Mouse (Mus musculus) thymus, postnatal 25 days (tissue): Measurements from ENCODE around the gene Scaf4.
A peak's percentile ranks its signal among the peaks of the same experiment; 100 is the strongest.

Experiments used
- DNase-seq: peaks from one replicate; pipeline ENCODE4 v3.0.0; 2022

Scaf4 gene

GRCm38 (mm10) chr16:90283905-90284891 is at the start of gene Scaf4:
Gene Scaf4 (minus strand): TSS chr16:90284503.
- DNase-seq = peak; percentile 97

DNA sequence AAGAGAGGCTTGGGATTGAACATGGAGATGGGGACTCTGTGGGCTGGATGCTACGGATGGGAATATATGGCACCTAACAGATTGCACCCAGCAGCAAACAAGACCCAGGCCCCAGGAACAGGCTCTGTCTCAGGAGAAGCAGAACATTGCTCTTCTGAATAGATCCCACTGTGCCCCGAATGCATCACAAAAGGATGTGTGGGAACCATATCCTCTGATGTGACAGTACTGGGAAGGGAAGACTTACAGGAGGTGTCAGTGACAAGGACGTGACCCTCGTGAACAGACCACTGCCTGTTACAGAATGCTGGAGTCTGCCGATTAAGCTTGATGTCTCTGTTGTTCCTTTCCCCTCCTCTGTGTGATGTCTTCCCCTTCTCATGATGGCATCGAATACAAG is 48.2 kb upstream of the Scaf4 start:
- DNase-seq = no peak

- DNase-seq = no peak
Observed at GRCm38 (mm10) chr16:90330979-90331378, 46.7 kb upstream of the Scaf4 start.

- no peak for DNase-seq
Observed at GRCm38 (mm10) chr16:90329511-90329910, 45.2 kb upstream of the Scaf4 start.

DNA sequence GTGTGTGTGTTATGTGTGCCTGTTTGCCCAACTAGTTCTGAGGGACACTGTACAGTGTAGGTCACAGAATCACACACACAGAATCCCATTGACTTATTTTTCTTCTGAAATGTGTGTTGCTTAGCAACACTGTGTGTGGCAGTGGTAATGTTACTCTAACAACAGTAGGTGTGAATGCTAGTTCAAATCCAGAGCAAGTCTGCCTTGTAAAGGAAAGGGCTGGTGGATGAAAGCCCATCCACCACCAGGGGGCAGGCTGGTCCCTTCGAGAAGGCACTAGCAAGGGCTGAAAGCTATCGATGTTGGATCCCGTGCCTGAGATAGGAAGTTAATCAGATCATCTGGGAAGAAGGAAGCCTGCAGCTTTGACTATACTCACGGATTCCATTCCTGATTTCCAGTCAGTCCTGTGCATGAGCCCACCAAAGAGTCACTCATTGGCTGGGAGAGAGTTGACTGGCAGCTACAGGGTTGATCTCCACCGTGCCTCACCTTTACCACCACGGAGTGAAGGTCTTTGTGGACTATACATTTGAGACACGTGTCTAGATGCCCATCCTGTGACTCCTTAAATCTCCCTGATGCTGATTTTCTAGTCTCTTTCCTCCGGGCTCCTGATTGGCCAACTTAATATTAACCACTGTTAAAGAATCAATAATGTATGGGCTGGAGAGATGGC is 38.7 kb upstream of the Scaf4 start:
- DNase-seq = peak; percentile 75

GRCm38 (mm10) chr16:90319321-90319720 is 35.0 kb upstream of the Scaf4 start:
- DNase-seq = no peak

- DNase-seq = no peak
Observed at GRCm38 (mm10) chr16:90318372-90318926, 34.1 kb upstream of the Scaf4 start.

- DNase-seq = no peak
Observed at GRCm38 (mm10) chr16:90317777-90318176, 33.5 kb upstream of the Scaf4 start.

DNA sequence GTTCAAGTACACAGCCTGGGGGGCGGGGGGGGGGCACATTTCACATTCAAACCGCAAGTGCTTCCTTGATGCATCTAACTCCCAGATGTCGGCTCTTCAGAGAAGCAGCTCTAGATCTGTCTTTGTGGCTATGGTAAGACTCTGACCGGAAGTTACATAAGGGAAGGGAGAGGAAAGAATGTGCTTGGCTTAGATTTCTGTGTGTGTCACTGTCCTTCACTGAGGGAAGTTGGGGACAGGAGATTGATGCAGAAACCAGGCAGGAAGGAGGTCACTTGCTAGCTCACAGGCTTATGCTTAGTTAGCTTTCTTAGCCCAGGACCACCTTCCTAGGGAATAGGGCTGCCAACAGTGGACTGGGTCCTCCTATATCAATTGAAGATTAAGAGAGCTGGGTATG is 31.6 kb upstream of the Scaf4 start:
- no peak for DNase-seq

GRCm38 (mm10) chr16:90312449-90313082 is 28.3 kb upstream of the Scaf4 start:
- no peak for DNase-seq

DNA sequence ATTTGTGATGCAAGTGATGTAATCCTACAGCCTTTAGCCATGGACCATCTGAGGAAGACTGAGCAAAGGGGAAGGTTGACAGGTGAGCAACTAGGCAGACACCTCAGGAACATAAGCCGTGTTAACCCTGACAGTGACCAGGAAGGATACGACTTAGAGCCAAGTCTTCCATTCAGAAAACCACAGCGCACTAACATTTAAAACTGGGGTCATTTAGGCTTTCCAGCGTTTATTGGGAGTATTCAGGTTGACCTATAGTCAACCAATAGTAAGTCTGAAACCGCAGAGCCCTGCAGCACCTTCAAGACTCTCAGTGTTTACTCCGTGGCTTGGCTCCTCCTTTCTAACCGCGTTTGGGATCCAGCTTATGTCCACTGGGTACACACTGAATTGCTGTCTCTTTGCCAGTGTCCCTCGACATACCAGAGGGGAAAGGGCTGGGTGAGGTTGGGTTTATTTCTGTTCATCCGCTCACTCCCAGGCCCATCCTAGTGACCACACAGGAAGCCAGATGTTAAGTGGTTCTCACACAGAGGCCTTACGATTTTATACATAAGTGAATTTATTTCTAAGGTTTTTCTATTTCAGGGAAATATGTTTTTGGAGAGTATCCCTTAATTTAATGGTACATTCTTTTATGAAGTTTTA is 26.3 kb upstream of the Scaf4 start:
- DNase-seq = no peak

- no peak for DNase-seq
Observed at GRCm38 (mm10) chr16:90309784-90310183, 25.5 kb upstream of the Scaf4 start.

DNA sequence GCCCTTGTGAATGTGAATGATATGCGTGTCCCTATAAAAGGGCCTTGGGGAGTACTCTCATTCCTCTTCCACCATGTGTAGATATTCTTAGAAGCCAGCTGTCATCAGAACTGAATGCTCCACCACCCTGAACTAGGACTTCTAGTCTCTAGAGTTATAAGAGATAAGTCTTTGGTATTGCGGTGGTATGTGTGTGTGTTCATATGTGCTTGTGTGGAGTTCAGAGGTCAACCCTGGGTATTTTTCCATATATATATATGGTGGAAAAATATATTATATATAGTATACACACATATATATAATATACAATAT is 19.6 kb upstream of the Scaf4 start:
- DNase-seq = no peak

GRCm38 (mm10) chr16:90303286-90303987 is 19.1 kb upstream of the Scaf4 start:
- DNase-seq = no peak

GRCm38 (mm10) chr16:90301706-90302105 is 17.4 kb upstream of the Scaf4 start:
- no peak for DNase-seq

DNA sequence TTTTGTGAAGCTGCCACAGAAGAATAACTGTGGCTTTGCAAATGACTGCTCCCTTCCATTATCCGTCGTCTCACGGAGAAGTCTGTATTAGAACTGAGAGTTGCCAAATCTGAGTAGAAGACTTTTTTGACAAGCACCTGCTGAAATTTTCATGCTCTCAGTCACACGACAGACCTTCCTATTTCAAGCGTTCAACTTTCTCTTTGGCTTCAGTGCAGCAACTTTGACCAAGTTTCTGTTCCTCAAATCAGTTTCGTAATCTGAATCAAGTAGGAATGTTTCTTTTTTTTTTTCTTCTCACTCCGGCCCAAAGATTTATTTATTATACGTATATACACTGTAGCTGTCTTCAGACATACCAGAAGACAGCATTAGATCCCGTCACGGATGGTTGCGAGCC is 16.6 kb upstream of the Scaf4 start:
- no peak for DNase-seq

DNA sequence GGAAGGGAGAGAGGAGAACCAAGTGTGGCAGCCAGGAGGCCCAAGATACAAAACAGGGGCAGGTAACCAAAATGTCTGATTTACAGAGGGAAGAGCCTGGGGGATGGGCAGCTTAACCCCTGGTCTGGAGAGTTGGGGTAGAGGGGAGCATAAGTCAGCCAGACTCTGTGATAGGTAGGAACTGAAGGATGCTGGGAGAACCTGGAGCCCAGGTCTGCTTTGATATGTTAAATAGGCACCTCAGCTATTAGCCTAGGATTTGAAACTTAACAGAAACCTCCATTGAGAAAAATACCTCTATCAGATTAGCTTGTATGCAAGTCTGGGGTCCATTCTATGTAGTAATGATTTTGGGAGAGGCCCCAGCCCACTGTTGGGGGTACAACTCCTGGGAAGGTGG is 15.3 kb upstream of the Scaf4 start:
- DNase-seq = no peak

DNA sequence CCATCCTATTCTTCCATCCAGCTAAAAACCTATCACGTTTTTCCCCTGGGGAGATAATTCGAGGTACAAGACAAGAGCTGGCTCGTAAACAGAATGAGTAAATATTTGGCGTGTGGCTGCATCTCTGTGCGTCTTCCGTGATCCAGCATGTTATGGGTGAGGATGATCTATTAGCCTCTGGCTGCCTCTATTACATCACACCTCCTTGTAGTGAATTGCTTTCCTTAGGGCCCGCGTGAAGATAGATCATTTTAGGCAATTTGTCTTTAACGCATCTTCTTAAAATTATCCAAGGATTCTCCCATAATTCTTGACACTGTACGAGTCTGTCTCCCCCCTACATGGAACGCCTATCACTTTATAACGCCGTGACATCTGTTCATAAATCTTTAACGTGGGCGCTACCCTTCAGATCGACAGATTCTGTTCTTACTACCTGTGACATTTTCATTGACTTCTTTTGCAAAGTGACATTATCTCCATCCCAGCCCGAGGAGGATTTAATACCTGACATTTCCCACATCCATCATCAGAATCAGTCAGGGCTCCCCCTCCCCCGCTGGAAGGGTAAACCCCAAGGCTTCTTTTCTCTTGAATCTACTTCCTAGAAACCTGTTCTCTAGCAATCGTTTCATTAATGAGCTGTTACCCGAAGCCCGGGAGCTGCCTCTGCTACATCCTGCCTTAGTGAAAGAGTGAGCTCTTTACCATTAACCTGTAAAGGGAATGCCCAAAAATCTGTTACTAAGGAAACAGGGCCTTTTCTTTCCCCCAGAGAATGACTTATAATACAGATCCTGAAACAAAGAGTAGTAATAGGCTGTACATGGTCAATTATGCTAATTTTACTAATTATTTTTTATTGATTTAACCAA is 14.4 kb upstream of the Scaf4 start:
- no peak for DNase-seq

DNA sequence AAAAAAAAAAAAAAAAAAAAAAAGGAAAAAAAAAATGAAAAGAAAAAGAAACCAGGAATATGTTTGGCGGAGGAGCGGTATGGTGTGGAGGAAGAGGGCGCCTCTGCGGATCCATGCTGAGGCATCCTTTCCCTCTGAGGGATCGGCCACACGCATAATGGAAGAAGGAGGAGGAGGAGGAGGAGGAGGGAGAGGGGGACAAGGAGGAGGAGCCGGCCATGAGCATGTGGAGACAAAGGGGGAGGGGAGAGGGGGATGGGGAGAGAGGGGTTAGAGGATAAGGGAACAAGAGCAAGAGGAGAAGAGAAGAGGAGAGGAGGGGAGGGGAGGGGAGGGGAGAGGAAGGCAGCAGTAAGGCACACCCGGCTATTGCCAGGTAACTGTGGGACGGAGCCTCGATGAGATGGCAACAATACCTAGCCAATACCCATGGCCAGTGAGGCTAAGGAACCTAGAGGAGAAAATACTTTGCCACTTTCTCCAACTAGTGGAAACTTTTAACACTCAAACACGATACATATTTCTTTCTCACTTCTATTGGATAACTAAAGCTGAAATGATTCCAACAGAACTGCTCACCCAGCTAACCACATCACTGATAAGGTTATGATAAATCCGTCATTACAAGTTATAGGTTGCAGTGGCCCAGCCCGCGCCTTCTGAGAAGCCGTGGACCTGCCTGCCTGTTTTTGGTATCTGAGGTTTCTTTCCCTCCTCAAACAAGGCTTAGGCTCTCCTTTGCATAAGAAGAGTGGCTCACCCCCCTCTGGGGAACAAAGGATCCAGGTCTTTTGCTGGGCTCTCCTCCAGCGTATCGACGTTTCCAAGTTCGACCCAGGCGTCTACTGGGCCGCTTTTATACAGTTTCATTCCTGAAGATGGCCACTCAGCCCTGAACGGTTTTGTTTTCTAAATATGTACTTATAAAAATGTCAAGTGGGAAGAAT is 13.4 kb upstream of the Scaf4 start:
- no peak for DNase-seq

- DNase-seq = no peak
Observed at GRCm38 (mm10) chr16:90291675-90292074, 7.4 kb upstream of the Scaf4 start.
